Mouse (Mus musculus) olfactory bulb, adult 2 months (tissue): Measurements from ENCODE around the gene Npy. TPM values are rescaled to one million over a fixed set of nuclear protein-coding genes. Genes with fewer than 3 reads are reported as not detected.

Experiments used
- H3K27ac ChIP-seq: fragments of 200-500 bp; 2 replicates; pipeline ENCODE4 v1.5.1; 2012; ENCODE audit warnings: low read depth, low read length; ENCODE audit not compliant: insufficient read depth
- H3K4me1 ChIP-seq: fragments of 200-500 bp; 2 replicates; pipeline ENCODE4 v1.6.1; 2012; ENCODE audit warnings: low read length; ENCODE audit not compliant: control insufficient read depth, insufficient read depth
- H3K4me3 ChIP-seq: fragments of 200-500 bp; 2 replicates; pipeline ENCODE4 v1.5.1; 2012; ENCODE audit warnings: mild to moderate bottlenecking, low read depth, low read length, moderate library complexity; ENCODE audit not compliant: insufficient read depth
- CTCF ChIP-seq: fragments of 200-500 bp; IDR thresholded peaks from 2 replicates; pipeline ENCODE4 v1.5.1; 2012; ENCODE audit warnings: low read depth, mild to moderate bottlenecking, low read length, moderate library complexity; ENCODE audit not compliant: insufficient read depth
- POLR2A ChIP-seq: fragments of 200-500 bp; IDR thresholded peaks from 2 replicates; pipeline ENCODE4 v1.6.1; 2012; ENCODE audit warnings: mild to moderate bottlenecking, low read depth, low read length, moderate library complexity; ENCODE audit not compliant: insufficient read depth
- WGBS: fragments of 180-500 bp; shearing (Covaris S2); methylation state at CpG from one replicate; pipeline ENCODE4 v1.1.7; 2018; 5-methylcytosine and 5-hydroxymethylcytosine counted together
- polyA plus RNA-seq: library from polyadenylated mRNA; stranded (reverse); fragments of >200 nt; gene quantifications from 2 replicates; pipeline ENCODE4 v1.2.4, GENCODE M21; 2012; ENCODE audit warnings: low replicate concordance; ENCODE audit not compliant: missing spikeins, insufficient read depth, insufficient read length

Gene Npy
- polyA plus RNA-seq, result not detected in 2 replicates

- H3K4me3 ChIP-seq, result peak within 1 kb of the TSS; percentile 33
- H3K27ac ChIP-seq, result no peak within 1 kb of the TSS
- H3K4me1 ChIP-seq, result peaks cover 12% of the 10 kb centered on the region
- TF ChIP-seq POLR2A (0 out of 2 replicates have a peak, but pooled peaks have one; percentile 32), CTCF (no peak)
- 1% methylated on average over 66 of the region's 66 CpGs for WGBS
Observed at GRCm38 (mm10) chr6:49821961-49822870, at the start of gene Npy. Gene Npy (plus strand): TSS chr6:49822710.

- 35% methylated on average over 8 of the region's 8 CpGs for WGBS
- no peak for TF ChIP-seq CTCF
- no peak for TF ChIP-seq POLR2A
- peaks cover 9% of the 10 kb centered on the region for H3K4me1 ChIP-seq
- no peak overlapping the region for H3K4me3 ChIP-seq
- peak overlapping the region; percentile 33; the same call in 1 of the 2 replicates for H3K27ac ChIP-seq
Observed at GRCm38 (mm10) chr6:49775006-49775405, 47.5 kb upstream of the Npy start.

GRCm38 (mm10) chr6:49778109-49778508, 44.4 kb upstream of the Npy start:
- H3K27ac ChIP-seq, result no peak overlapping the region
- 63% methylated on average over 13 of the region's 13 CpGs for WGBS
- H3K4me1 ChIP-seq, result peaks cover 9% of the 10 kb centered on the region
- H3K4me3 ChIP-seq, result no peak overlapping the region
- no peak for TF ChIP-seq CTCF
- TF ChIP-seq POLR2A, result no peak

GRCm38 (mm10) chr6:49778729-49779128, 43.8 kb upstream of the Npy start:
- Histone ChIP-seq H3K4me3 (no peak overlapping the region), H3K4me1 (peaks cover 9% of the 10 kb centered on the region), H3K27ac (no peak overlapping the region)
- whole genome bisulfite sequencing, result 59% methylated on average over 9 of the region's 9 CpGs
- TF ChIP-seq CTCF (no peak), POLR2A (no peak)

- no peak overlapping the region for H3K4me3 ChIP-seq
- H3K4me1 ChIP-seq, result peaks cover 9% of the 10 kb centered on the region
- no peak overlapping the region for H3K27ac ChIP-seq
- TF ChIP-seq POLR2A (no peak), CTCF (no peak)
- WGBS, result 29% methylated on average over 7 of the region's 7 CpGs
Observed at GRCm38 (mm10) chr6:49779606-49780005, 42.9 kb upstream of the Npy start.

GRCm38 (mm10) chr6:49780846-49781400, 41.6 kb upstream of the Npy start:
- Histone ChIP-seq H3K27ac (no peak overlapping the region), H3K4me3 (no peak overlapping the region)
- 95% methylated on average over 9 of the region's 9 CpGs for WGBS

GRCm38 (mm10) chr6:49781852-49782251, 40.7 kb upstream of the Npy start:
- Histone ChIP-seq H3K27ac (no peak overlapping the region), H3K4me1 (peaks cover 9% of the 10 kb centered on the region), H3K4me3 (no peak overlapping the region)
- TF ChIP-seq POLR2A (no peak), CTCF (no peak)
- WGBS, result 95% methylated on average over 5 of the region's 5 CpGs

More at GRCm38 (mm10) chr6:49780846-49781400, 41.6 kb upstream of the Npy start:
- TF ChIP-seq POLR2A (no peak), CTCF (no peak)
- H3K4me1 ChIP-seq, result peaks cover 9% of the 10 kb centered on the region

GRCm38 (mm10) chr6:49782679-49783078, 39.8 kb upstream of the Npy start:
- TF ChIP-seq POLR2A (no peak), CTCF (no peak)
- Histone ChIP-seq H3K4me1 (peaks cover 9% of the 10 kb centered on the region), H3K4me3 (no peak overlapping the region), H3K27ac (no peak overlapping the region)
- 94% methylated on average over 7 of the region's 7 CpGs for whole genome bisulfite sequencing

GRCm38 (mm10) chr6:49792524-49792923, 30.0 kb upstream of the Npy start:
- TF ChIP-seq CTCF (no peak), POLR2A (no peak)
- H3K4me3 ChIP-seq, result no peak overlapping the region
- H3K4me1 ChIP-seq, result no peaks in the 10 kb centered on the region
- 87% methylated on average over 12 of the region's 12 CpGs for WGBS
- H3K27ac ChIP-seq, result no peak overlapping the region
